Mouse (Mus musculus): ENCODE measurements around the gene Myh9.

The Myh9 gene

DNA sequence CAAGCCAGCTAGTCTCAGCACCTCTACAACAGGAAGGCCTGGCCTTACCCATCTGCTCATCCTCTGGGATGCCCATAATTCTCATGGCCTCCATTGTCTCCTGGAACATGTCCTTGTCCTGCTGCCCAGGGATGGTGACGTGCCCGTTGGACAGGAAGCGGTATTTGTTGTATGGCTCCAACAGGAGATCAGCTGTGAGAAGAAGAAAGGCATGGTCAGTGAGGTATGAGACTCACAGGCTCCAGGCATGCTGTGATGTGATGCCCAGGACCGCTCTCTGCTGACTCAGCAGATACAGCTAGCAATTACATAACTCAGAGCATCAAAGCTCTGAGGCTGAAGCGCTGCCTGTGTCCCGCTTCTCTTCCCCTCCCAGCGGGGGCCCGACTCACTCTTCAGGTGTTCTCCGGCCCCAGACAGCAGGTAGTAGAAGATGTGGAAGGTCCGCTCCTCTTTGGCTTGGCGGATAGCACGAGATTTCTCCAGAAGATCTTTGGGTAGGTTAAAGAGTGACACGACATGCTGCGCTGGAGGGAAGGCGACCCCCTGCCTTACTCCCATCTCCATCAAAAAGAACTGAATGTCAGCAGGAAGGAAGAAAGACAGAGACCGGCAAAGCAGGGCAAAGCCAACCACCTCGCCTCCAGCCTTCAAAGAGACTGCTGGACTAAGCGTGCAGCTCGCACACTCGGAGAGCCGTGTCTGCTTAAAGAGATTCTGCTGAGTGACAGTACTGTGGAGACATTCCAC, 51.1 kb downstream of the Myh9 start:
- no peak for DNase-seq (ENCODE audit: low spot score in 2 of 2)

DNA sequence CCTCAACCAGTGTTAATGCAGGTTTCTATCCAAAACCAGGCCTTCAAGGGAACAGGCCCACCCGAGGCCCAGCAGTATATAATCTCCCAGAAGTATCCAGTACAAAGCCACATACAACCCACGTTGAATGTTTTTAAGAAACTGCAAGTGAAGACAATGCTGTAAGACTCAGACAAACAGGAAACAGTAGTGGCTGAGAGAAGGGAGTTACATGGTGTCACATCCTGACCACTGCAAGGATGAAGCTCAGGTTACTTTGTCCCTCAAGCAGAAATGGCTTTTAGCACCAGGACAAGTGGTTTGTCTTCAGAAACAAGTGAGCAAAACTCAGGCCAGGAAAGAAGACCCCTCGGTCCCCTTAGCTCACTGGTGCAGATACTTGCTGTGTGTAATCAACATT, 52.8 kb downstream of the Myh9 start:
- DNase-seq (ENCODE audit: low spot score in 2 of 2) = no peak

DNA sequence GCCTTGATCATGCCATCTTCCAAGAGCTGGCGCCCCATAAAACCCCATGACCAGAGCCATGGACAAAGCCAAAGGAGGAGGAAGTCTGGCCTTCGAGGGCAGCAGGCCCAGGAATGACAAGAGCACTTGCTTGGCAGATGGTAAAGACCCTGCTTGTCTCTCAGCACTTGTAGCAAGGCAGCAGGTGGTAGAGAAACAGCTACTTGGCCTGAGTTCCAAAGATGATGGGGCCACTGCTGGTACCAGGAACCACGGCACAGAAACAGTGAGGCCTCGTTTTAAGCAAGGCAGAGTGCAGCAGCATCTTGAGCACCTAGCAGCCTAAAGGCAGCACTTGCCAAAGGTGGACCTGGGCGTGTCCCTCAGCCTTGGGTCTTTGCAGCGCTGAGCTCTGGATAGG, 53.6 kb downstream of the Myh9 start:
- no peak for DNase-seq (ENCODE audit: low spot score in 2 of 2)

DNA sequence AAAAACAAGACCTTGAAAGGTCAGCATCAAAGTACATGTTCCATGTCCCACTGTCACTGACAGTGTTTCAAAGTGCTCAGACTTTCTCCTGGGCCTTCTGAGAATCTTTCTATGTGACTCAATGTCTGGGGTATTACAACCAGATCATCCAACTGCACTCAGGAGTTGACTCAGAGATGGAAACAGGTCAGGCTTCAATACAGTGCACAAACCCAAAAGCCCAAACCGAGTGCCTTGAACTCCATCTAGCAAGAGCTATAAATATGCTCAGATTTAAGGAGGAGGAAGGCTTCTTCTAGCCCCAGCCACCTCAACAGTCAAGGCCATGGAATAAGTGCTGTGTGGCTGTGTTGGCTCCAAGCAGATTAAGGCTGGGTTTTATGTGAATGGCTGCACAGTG, 56.2 kb downstream of the Myh9 start:
- DNase-seq (ENCODE audit: low spot score in 2 of 2) = no peak

DNA sequence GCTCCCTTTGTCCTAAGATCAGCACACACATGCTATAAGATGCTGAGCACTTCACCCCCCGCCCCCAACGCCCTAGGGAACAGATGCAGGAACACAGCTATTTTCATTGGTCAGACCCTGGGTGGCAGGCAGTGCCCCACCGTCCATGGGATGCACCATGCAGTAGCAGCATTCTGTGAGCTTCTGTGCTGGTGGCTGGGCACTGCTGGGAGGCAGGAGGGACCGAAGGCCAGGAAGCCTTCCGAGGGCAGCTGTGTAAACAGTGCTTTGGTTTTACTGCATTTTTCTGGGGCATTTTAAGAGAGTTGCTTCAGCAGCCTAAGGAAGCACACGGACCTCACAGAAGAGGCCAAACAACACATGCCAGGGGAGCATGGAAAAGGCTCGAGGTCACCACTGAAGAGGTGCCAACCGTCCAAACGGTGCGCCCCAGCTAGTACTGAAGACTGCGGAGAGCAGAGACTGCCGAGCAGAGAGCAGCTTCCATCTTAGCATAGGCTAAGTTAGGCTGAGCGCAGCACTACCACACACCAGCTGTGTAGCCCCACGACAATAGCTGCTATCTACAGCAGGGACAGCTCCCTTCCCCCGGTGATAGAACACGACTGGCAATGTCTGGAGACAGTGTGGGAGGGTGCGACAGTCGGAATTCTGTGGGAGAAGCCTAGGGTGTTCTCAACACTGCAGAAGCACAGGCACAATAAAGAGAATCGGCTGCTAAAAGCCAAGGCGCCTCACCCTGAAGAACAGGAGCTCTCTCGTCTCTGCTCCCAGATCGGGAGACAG, 57.7 kb downstream of the Myh9 start:
- DNase-seq (ENCODE audit: low spot score in 2 of 2) = no peak

DNA sequence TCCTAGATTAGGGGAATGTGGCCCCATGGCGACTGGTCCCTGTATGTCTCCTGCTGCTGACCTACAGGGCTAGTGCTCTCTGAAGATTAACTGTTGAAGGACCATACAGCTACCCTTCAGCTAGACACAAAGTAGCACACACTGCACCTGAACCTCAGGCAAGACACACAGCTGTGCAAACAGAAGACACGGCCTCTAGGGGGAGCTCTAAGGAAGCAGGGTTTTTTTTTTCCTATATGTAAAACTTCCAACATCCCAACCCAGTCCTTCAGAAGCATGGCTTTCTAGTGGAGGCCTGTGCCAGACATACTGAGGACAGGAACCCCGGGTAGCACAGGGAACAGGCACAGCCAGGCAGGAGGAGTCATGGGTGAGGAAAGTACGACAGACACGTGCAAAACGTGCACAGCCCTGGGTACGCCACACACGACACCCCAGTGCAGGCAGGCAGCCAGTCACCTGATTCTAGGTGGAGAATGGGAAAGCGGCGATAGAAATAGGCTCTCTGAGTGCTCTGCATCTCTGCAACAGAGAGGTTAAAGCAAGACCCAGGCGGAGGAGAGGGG, 59.4 kb downstream of the Myh9 start:
- DNase-seq (ENCODE audit: low spot score in 2 of 2) = no peak

DNA sequence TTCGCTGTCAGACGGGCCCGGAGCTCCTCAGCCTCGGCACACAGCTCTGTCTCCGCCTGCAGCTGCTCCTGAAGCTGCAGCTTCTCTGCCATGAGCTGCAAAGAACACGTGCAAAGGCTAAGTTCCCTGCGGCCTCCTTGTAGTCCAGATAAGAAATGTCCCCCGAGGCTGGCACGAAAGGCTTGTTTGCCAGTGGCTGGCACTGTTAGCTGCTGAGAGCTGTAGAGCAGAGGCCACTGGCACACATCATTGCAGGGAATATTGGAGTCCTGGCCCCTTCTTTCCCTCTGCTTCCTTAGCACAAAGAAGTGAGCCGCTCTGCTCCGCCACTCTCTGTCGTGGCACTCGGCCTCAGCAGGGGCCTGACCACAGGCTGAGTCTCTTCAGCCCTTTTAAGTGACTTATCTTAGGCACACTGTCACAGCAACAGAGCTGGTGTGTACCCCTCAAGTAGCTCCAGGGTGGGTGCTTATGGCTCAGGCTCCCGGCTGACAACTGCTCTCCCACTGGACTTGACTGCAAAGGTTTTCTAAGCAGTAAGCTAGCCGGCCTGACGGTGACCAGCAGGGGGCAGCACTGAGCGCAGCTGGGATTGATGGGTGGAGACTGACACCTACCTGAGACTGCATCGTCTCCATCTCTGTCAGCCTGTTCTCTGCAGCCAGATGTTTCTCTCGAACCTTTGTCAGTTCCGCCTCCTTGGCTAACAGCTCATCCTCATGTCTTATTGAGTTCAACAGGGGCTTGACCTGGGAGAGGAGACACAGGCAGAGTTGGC, 66.6 kb downstream of the Myh9 start:
- DNase-seq (ENCODE audit: low spot score in 2 of 2) = peak; percentile 60 to 85

DNA sequence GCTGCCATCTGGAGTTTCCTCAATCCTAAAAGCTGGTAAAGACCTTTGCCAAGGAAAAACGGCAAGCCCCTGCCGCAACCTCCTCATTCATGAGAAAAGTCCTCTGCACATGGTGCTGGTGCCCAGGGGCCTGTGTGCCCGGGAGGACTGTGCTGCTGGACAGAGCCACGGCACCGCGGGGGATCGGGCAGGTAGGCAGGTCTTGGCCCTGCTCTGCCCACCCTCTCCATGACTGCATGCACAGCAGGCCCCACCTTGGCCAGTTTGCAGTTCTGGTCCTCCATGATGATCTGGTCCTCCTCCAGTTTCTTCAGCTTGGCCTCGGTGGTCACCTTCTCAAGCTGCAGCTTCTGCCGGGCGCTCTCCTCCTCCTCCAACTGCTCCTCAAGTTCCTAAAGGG, 67.7 kb downstream of the Myh9 start:
- no peak for DNase-seq (ENCODE audit: low spot score in 2 of 2)

DNA sequence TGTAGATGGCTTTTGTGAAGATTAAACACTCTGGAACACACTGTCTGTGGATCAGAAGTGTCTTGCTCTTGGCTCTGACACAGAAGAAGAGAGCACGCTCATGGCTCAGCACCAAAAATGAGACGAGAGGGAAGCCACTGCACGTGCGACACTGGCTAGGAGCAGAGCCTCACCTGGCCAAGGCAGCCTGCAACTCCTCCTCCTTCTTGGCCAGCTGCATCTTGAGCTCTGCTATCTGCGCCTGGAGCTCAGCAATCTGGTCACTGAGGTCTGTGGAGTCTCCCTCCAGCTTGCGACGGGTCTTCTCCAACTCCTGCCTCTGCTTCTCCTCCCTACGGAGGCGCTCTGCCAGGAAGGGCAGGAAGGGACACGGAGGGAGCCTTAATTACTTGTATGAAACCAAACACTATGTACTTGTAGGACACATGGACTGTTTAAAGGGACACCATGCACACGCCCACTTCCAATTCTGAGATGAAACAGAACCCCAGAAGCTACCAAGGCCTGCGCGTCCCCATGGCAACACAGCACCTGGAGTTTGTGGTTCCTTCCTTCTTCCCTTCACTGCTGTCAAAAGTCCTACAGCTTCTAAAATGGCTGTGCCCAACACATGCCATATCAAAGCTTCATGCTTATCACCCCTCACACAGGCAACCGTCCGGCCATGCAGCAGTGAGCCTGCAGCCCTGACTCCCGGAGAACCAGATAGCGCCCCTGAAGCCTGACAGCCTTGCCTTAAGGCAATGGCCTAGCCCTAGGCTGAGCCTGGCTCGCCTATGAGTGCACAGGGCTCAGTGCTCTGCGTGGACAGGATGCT, 68.7 kb downstream of the Myh9 start:
- DNase-seq (ENCODE audit: low spot score in 2 of 2) = no peak

DNA sequence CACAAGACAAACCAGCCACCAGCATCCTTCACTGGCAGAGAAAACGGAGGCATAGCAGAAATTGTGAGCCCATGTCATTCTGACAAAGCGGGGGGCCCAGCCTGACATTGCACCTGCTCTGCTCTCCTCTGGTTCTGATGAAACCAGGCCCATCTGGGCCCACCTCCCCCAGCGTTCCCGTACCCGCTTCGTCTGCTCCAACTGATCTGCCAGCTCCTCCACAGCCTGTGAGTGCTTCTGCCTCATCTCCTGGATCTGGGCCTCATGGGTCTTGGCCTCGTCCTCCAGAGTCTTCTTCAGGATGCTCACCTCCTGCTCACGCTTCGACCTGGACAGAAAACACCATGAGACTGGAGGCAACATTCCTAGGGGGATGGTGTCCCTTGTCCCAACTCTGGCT, 71.0 kb downstream of the Myh9 start:
- DNase-seq (ENCODE audit: low spot score in 2 of 2) = no peak

DNA sequence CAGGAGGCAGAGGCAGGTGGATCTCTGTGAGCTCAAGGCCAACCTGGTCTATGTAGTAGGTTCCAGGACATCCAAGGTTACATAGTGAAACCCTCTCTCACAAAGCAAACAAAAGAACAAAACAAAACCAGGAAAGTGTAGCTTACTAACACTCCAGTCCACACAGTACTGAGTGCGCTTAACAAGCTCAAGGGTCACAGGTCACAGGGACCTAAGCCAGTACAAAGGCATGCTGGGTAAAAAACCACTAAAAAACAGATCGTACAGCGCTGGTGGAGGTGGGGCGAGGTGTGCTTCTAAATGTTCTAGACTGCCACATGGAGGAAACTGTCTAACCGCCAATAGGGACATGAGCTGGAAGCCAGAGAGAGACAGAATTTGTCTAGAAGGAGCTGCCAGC, 71.6 kb downstream of the Myh9 start:
- DNase-seq (ENCODE audit: low spot score in 2 of 2) = no peak

DNA sequence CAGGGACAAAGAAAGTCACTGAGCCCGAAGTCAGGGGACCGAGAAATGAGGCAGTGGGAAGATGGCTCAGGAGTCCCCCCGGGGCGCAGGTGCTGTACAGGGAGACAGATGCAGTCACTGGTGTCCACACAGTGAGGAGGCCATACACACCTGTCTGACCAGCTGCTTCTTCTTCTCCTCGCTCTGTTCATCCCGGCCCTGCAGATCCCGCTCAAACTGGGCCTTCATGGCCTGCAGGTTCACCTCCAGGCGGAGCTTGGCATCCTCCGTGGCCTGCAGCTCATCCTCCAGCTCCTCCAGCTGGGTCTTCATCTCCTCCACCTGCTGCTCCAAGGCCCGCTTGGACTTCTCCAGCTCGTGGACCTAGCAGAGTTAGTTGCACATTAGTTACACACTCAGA, 75.0 kb downstream of the Myh9 start:
- no peak for DNase-seq (ENCODE audit: low spot score in 2 of 2)

DNA sequence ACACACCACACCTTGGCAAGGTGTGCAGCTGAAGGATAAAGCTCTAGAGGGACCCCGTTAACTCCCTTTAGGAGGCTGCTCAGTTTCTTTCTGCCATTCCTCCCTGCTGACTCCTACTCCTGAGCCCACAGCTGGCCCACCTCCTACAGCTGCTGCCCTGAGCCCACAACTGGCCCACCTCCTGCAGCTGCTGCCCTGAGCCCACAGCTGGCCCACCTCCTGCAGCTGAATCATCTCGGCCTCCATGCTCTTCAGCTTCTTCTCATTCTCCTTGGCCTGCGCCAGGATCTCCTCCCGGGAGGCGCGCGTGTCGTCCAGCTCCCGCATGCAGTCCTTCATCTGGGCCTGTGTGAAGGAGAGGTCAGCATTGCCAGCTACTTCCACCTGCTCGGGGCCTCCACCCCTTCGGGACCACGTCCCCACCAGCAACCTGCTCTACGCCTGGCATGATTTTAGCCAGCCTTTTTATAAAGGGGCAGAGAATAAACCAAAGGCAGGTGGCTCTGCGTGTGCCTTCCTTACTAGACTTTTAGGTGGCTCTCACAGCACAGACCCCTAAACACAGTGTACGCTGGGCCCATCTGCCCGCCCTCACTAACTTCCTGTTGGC, 76.4 kb downstream of the Myh9 start:
- DNase-seq (ENCODE audit: low spot score in 2 of 2) = no peak

DNA sequence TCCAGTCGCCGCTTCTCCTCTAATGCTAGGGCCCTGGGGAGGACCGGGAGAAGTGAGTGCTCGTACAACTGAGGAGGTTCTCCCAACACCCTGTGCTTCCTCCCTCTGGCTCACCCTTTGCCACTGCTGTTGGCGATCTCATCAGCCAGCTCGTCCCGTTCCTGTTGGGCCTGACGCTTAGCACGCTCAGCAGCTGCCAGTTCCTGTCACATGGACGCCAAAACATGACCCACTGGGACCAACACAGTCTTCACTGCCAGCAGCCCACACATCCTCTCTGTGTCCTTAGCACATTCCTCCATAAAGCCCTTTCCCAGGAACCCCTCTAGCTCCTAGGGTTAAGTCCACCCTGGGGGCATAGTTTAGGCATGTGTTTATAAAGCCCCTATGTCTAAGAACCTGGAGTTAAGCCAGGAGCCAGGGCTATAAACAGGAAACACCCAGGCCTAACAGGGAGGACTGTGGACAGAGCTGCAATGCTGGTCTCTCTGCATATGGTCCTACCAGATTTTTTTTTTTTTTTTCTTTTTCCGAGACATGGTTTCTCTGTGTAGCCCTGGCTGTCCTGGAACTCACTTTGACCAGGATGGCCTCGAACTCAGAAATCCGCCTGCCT, 77.5 kb downstream of the Myh9 start:
- DNase-seq (ENCODE audit: low spot score in 2 of 2) = peak in 1 of 2 experiments; percentile 54

DNA sequence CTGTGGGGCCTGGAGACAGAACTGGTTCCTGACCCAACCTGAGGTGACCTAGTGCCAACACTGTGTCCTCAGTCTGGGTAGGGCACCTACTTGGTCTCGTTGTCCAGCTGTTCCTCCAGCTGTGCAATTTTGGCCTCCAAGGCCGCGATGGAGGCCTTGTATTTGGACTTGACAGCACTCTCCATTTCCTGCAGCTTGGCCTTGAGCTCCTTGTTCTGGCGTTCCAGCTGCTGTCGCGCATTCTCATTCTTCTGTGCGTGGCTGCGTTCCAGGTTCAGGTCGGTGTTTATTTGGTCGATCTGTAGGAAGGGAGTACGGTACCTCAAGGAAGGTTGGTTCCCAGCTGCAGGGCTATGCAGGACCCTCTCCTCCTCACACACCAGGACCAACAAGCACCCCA, 78.3 kb downstream of the Myh9 start:
- DNase-seq (ENCODE audit: low spot score in 2 of 2) = peak in 1 of 2 experiments; percentile 49

DNA sequence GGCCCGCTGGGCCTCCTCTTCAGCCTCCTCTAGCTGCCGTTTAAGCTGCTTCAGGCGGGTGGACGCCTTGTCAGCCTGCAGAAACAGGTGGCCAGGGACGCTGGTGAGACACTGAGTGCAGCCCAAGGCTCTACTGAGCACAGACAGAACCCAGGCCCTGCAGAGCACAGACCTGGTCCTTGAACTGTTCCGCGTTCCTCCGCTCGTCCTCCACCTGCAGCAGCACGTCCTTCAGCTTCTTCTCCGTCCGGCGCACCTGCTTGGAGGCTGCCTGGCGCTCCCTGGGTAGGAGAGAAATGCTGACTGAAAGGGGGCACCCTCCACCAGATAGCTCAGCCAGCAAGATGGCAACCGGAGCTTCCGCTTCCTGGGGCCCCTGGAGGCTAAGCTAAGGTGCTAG, 78.9 kb downstream of the Myh9 start:
- no peak for DNase-seq (ENCODE audit: low spot score in 2 of 2)

DNA sequence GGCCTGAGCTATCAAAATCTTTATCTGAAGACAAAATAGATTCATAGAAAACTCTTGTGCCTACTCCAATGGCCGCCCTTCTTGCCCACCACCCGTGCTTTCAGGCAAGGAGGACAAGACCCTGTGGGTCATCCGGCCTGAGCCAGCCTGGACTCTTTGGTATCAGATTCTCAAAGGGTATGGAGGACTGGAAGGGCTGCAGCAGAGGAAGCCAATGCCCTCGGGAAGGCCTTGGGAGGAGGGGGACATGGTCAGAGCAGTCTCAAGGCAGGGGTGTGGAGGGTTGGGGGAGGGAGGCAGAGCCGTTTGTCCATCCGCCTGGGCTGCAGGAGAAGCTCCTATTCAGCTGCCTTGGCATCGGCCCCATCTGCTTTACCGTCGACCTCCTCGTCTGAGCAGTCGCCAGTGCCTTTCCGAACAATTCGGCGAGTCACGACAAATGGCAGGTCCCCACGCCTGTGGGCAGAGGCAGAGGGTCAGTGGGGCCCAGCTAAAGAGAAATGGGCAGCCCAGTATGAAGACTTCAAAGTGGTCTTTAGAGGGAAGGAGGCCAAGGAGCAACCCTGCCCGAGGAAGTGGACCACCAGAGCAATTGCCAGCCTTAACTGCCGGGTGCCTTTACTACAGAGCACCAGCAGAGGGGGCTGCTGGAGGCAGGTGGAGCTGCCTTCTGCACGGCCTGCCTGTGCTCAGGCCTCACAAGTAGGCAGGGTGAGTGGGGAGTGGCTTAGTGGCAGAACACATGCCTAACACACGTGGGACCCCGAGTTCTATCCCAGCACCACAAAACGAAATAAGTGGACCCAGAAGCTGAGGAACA, 80.2 kb downstream of the Myh9 start:
- DNase-seq (ENCODE audit: low spot score in 2 of 2) = peak in 1 of 2 experiments; percentile 45

DNA sequence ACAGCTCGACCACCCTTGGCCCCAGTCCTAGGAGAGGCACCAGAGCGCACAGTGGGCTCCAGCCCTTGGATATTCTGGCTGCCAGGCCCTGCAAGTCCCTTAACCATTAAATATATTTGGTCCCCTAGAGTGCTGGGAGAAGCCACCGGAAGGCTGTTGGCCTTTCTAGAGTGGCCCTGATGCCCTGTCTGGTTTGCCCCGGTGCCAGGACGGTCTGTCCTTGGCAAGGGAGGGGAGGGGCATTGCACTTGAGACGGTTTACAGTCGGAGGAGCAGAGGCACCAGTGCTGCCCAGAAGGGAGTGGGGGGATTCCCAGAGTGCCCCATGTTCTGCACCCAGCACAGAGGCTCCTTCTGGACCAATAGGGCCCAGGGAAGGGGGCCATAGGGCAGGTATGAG, 80.9 kb downstream of the Myh9 start:
- DNase-seq (ENCODE audit: low spot score in 2 of 2) = no peak

DNA sequence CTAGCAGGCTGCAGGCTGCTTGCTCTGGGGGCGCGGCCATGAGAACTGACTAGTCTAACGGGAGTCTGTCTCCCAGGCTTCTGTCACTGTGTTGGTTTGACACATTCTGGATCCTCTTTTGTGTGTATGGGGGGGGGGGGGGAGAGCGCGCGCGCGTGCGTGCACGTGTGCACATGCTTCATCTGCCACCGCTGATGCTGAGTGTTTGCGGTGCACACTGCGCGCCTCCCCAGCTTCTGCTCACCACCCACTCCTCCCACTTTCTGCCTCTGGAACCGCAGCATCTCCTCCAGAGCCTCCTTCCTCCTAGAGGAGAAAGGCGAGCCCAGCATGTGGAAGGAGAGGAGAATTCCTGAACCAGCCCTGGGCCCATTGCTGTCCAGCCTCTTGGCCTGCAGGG, 81.9 kb downstream of the Myh9 start:
- DNase-seq (ENCODE audit: low spot score in 2 of 2) = no peak

Data from urinary bladder, postnatal 4 days (tissue).